Mouse (Mus musculus) brain, embryonic 14.5 days (tissue): ENCODE results near the gene Anks1b.

Experiments
- CTCF ChIP-seq: fragments of 200-500 bp; IDR thresholded peaks from 2 replicates; pipeline ENCODE4 v1.5.1; 2012; ENCODE audit warnings: inconsistent platforms, mild to moderate bottlenecking, moderate library complexity, borderline replicate concordance; ENCODE audit not compliant: insufficient read depth, insufficient read length; ENCODE audit errors: extremely low read depth
- POLR2A ChIP-seq: fragments of 200-500 bp; IDR thresholded peaks from 2 replicates; pipeline ENCODE4 v1.6.1; 2012; ENCODE audit warnings: mild to moderate bottlenecking, inconsistent platforms, borderline replicate concordance; ENCODE audit not compliant: poor library complexity, insufficient read depth, insufficient read length, severe bottlenecking; ENCODE audit errors: extremely low read depth

DNA sequence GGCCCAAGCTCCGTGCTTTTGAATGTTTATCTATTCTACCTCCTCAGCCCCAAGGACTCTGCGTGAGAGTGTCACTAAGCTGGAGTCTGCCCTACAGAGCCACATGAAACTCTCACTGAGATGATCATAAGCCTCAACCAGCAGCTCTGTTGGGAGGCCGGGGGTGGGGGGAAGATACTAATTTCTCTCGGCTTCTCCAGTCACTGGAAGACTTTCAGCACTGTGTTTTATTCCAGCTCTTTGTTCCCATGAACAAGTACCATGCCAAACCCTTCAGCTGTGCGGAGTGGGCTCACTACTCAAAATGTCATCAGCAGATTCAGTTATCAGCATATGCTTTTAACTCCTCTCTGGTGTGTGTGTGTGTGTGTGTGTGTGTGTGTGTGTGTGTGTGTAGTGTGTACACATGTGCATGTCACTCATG lies 849.8 kb downstream of the Anks1b start:
- TF ChIP-seq CTCF (no peak), POLR2A (no peak)
